Mouse (Mus musculus) macrophage (primary cell): Measurements from ENCODE around the gene D230025D16Rik. TPM values are rescaled to one million over a fixed set of nuclear protein-coding genes. Genes with fewer than 3 reads are reported as not detected.
A peak's percentile ranks its signal among the peaks of the same experiment; 100 is the strongest.
"Not testable (repeated sequence)": the region's sequence is repeated elsewhere in the genome, so short reads cannot be mapped to it uniquely, and the experiment has no call there.

Experiments
- H3K27ac ChIP-seq: fragments of 350-480 bp; formaldehyde crosslinking; 2 replicates; pipeline ENCODE4 v1.9.0; 2021
- H3K36me3 ChIP-seq: fragments of 350-480 bp; formaldehyde crosslinking; 2 replicates; pipeline ENCODE4 v1.9.0; 2021; ENCODE audit errors: inconsistent target
- H3K4me3 ChIP-seq: fragments of 350-480 bp; formaldehyde crosslinking; 2 replicates; pipeline ENCODE4 v1.9.0; 2021; ENCODE audit errors: inconsistent target
- H3K79me2 ChIP-seq: fragments of 350-480 bp; formaldehyde crosslinking; 2 replicates; pipeline ENCODE4 v1.9.0; 2021; ENCODE audit errors: inconsistent target
- WGBS: methylation state at CpG from one replicate; pipeline ENCODE4 v1.1.7; 2026; ENCODE audit warnings: inconsistent platforms; ENCODE audit not compliant: missing documents; 5-methylcytosine and 5-hydroxymethylcytosine counted together
- polyA plus RNA-seq: library from polyadenylated mRNA; stranded (reverse); fragments of 250-400 nt; gene quantifications from 3 replicates; pipeline ENCODE4 v1.2.4, GENCODE M21; 2018; ENCODE audit warnings: inconsistent platforms

D230025D16Rik gene
- polyA plus RNA-seq, 1 experiment from 2014 or later, result 16.3 TPM

GRCm38 (mm10) chr8:105288958-105289732 lies 64.2 kb downstream of the D230025D16Rik start:
- WGBS, result under 1% methylated on average over 53 of the region's 53 CpGs
- Histone ChIP-seq H3K4me3 (peak overlapping the region; percentile 43), H3K27ac (peak overlapping the region; percentile 32; the same call in 1 of the 2 replicates), H3K36me3 (no peaks in the 10 kb centered on the region), H3K79me2 (no peaks in the 10 kb centered on the region)

- Histone ChIP-seq H3K27ac (peak within 1 kb of the TSS; percentile 32; the same call in 1 of the 2 replicates), H3K4me3 (peak within 1 kb of the TSS; percentile 43)
- 16% methylated on average over 30 of the region's 43 CpGs for WGBS
Measured at GRCm38 (mm10) chr8:105289805-105290460, 65.0 kb downstream of the D230025D16Rik start, which contains the start of gene 4931428F04Rik. Gene 4931428F04Rik (minus strand): TSS chr8:105289864.

GRCm38 (mm10) chr8:105290554-105291314 lies 65.8 kb downstream of the D230025D16Rik start:
- no peak overlapping the region for H3K27ac ChIP-seq
- no peak overlapping the region for H3K4me3 ChIP-seq
- 33% methylated on average over 31 of the region's 31 CpGs for WGBS
- no peaks in the 10 kb centered on the region for H3K36me3 ChIP-seq
- no peaks in the 10 kb centered on the region for H3K79me2 ChIP-seq

More at GRCm38 (mm10) chr8:105289805-105290460, 65.0 kb downstream of the D230025D16Rik start, which contains the start of gene 4931428F04Rik:
- H3K79me2 ChIP-seq, result no peaks in the 10 kb centered on the region
- no peaks in the 10 kb centered on the region for H3K36me3 ChIP-seq

GRCm38 (mm10) chr8:105291364-105291763 lies 66.4 kb downstream of the D230025D16Rik start:
- H3K4me3 ChIP-seq, H3K79me2 ChIP-seq, H3K36me3 ChIP-seq, H3K27ac ChIP-seq: not testable (repeated sequence)
- WGBS, result 84% methylated on average over 8 of the region's 8 CpGs

GRCm38 (mm10) chr8:105291802-105292201 lies 66.9 kb downstream of the D230025D16Rik start:
- H3K79me2 ChIP-seq, H3K36me3 ChIP-seq, H3K27ac ChIP-seq, H3K4me3 ChIP-seq: not testable (repeated sequence)
- 83% methylated on average over 3 of the region's 3 CpGs for WGBS

GRCm38 (mm10) chr8:105292471-105292870 lies 67.5 kb downstream of the D230025D16Rik start:
- no peak overlapping the region for H3K27ac ChIP-seq
- WGBS, result 92% methylated on average over 6 of the region's 7 CpGs
- H3K79me2 ChIP-seq, result no peaks in the 10 kb centered on the region
- H3K36me3 ChIP-seq, result no peaks in the 10 kb centered on the region
- no peak overlapping the region for H3K4me3 ChIP-seq

GRCm38 (mm10) chr8:105293405-105293804 lies 68.5 kb downstream of the D230025D16Rik start:
- Histone ChIP-seq H3K36me3 (no peaks in the 10 kb centered on the region), H3K79me2 (peaks cover 8% of the 10 kb centered on the region), H3K27ac (no peak overlapping the region), H3K4me3 (no peak overlapping the region)
- whole genome bisulfite sequencing, result 96% methylated on average over 15 of the region's 19 CpGs

- H3K4me3 ChIP-seq, result no peak overlapping the region
- H3K27ac ChIP-seq, result no peak overlapping the region
- peaks cover 1% of the 10 kb centered on the region; the same call in 1 of the 2 replicates for H3K36me3 ChIP-seq
- WGBS, result 91% methylated on average over 9 of the region's 9 CpGs
- H3K79me2 ChIP-seq, result peaks cover 22% of the 10 kb centered on the region
Measured at GRCm38 (mm10) chr8:105294776-105295175, 69.8 kb downstream of the D230025D16Rik start.

GRCm38 (mm10) chr8:105295256-105295655 lies 70.3 kb downstream of the D230025D16Rik start:
- Histone ChIP-seq H3K27ac (no peak overlapping the region), H3K4me3 (no peak overlapping the region)

GRCm38 (mm10) chr8:105295895-105296573 lies 71.1 kb downstream of the D230025D16Rik start, which contains the start of gene Exoc3l:
Gene Exoc3l (minus strand): TSS chr8:105296101.
- WGBS, result 14% methylated on average over 11 of the region's 11 CpGs
- Histone ChIP-seq H3K4me3 (peak within 1 kb of the TSS; percentile 92; the same call in 1 of the 2 replicates), H3K36me3 (peaks cover 13% of the 10 kb centered on the region; the same call in 1 of the 2 replicates), H3K27ac (peak within 1 kb of the TSS; percentile 46; the same call in 1 of the 2 replicates), H3K79me2 (peaks cover 33% of the 10 kb centered on the region)

More at GRCm38 (mm10) chr8:105295256-105295655, 70.3 kb downstream of the D230025D16Rik start:
- 69% methylated on average over 9 of the region's 11 CpGs for WGBS
- H3K79me2 ChIP-seq, result peaks cover 26% of the 10 kb centered on the region
- H3K36me3 ChIP-seq, result peaks cover 6% of the 10 kb centered on the region; the same call in 1 of the 2 replicates

GRCm38 (mm10) chr8:105297511-105298192 lies 72.7 kb downstream of the D230025D16Rik start, which contains the start of gene E2f4:
Gene E2f4 (plus strand): TSS chr8:105297663.
- WGBS, result under 1% methylated on average over 57 of the region's 58 CpGs
- peaks cover 26% of the 10 kb centered on the region; the same call in 1 of the 2 replicates for H3K36me3 ChIP-seq
- H3K79me2 ChIP-seq, result peaks cover 38% of the 10 kb centered on the region
- H3K27ac ChIP-seq, result peak within 1 kb of the TSS; percentile 46
- peak within 1 kb of the TSS; percentile 92 for H3K4me3 ChIP-seq

GRCm38 (mm10) chr8:105298351-105299252 lies 73.7 kb downstream of the D230025D16Rik start:
- peak overlapping the region; percentile 37 for H3K27ac ChIP-seq
- peak overlapping the region; percentile 92 for H3K4me3 ChIP-seq
- 62% methylated on average over 18 of the region's 18 CpGs for WGBS
- peaks cover 38% of the 10 kb centered on the region for H3K79me2 ChIP-seq
- H3K36me3 ChIP-seq, result peaks cover 26% of the 10 kb centered on the region; the same call in 1 of the 2 replicates
